Mouse (Mus musculus) stomach, embryonic 14.5 days (tissue): ENCODE measurements around the gene Ccr7. TPM values are rescaled to one million over a fixed set of nuclear protein-coding genes. Genes with fewer than 3 reads are reported as not detected.

Experiments
- polyA plus RNA-seq: library from polyadenylated mRNA; unstranded; fragments of >200 nt; fragmentation: Nextera tagmentation; extraction: Ambion mirVana; gene quantifications from 2 replicates; pipeline ENCODE4 v1.2.1, GENCODE M21; 2014

Gene Ccr7
- polyA plus RNA-seq, 1 experiment from 2014 or later, result 0.52 TPM

Other genes with a start within 250 kb of the Ccr7 start
- gene Cdc6, start 247.3 kb downstream of the Ccr7 start, polyA plus RNA-seq, result 31.4 and 32.6 TPM in 2 replicates
- 54.0 and 56.8 TPM in 2 replicates for gene Rara, start 227.3 kb downstream of the Ccr7 start, polyA plus RNA-seq
- not detected in 2 replicates for gene Gjd3, start 172.1 kb downstream of the Ccr7 start, polyA plus RNA-seq
- gene Top2a, start 130.9 kb downstream of the Ccr7 start, polyA plus RNA-seq, result 260 and 284 TPM in 2 replicates
- 494 and 532 TPM in 2 replicates for gene Igfbp4, start 113.8 kb downstream of the Ccr7 start, polyA plus RNA-seq
- 2.4 and 2.5 TPM in 2 replicates for gene Tns4, start 65.8 kb downstream of the Ccr7 start, polyA plus RNA-seq
- 156 and 164 TPM in 2 replicates for gene Smarce1, start 75.9 kb upstream of the Ccr7 start, polyA plus RNA-seq
- 0.18 and 0.68 TPM in 2 replicates for gene Krt222, start 89.0 kb upstream of the Ccr7 start, polyA plus RNA-seq
- gene Krt24, start 130.2 kb upstream of the Ccr7 start, polyA plus RNA-seq, result 0.13 TPM in 1 of 2 replicates, not detected in the other
- not detected in 2 replicates for gene Krt25, start 167.9 kb upstream of the Ccr7 start, polyA plus RNA-seq
- gene Krt26, start 182.9 kb upstream of the Ccr7 start, polyA plus RNA-seq, result not detected in 2 replicates
- gene Krt27, start 196.0 kb upstream of the Ccr7 start, polyA plus RNA-seq, result not detected in 2 replicates
- gene Krt28, start 219.8 kb upstream of the Ccr7 start, polyA plus RNA-seq, result 0.21 TPM in 1 of 2 replicates, not detected in the other
- 31.7 and 37.0 TPM in 2 replicates for gene Krt10, start 234.3 kb upstream of the Ccr7 start, polyA plus RNA-seq